Mouse (Mus musculus): Measurements from ENCODE around the gene Adgrl2.

DNA sequence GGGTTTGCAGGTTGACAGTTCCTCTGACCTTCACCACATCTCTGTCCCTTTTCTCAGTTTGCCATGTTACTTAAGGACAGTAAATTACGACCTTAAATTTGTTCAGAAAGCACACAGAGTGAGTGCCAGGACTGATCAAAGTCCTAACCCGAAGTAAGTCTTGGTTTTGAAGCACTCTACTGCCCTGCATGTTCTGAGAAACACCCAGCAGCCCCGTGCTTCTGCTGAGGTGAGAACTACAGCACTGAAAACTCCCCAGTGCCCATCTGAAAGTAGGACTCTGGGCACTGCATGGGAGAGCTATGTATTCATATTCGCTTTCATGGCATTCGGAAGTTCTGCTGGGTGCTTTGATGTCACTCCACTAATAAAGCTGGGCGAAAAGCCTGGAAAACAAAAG lies 6.0 kb downstream of the Adgrl2 start:
- TF ChIP-seq CTCF (IDR thresholded peaks at IDR 0.05; ENCODE audit: low read depth) (no peak), EP300 (IDR thresholded peaks at IDR 0.05; ENCODE audit: low read depth) (no peak)
